Mouse (Mus musculus) neural tube, embryonic 12.5 days (tissue): Measurements from ENCODE around the gene Aldh1a3. TPM values are rescaled to one million over a fixed set of nuclear protein-coding genes. Genes with fewer than 3 reads are reported as not detected.
A peak's percentile ranks its signal among the peaks of the same experiment; 100 is the strongest.

ENCODE experiments used
- ATAC-seq: fragments of 200-750 bp; cut with Nextera tagmentation; 2 replicates; pipeline ENCODE4 v1.8.0; 2017; ENCODE audit warnings: low read depth, mild to moderate bottlenecking, moderate TSS enrichment, moderate library complexity; ENCODE audit not compliant: low FRiP score
- H3K27ac ChIP-seq: fragments of 300-500 bp; sonication (generic); 2 replicates; pipeline ENCODE4 v1.5.1; 2016
- H3K27me3 ChIP-seq: fragments of 300-500 bp; sonication (generic); replicated peaks from 2 replicates; pipeline ENCODE4 v1.6.1; 2016; ENCODE audit warnings: mild to moderate bottlenecking
- H3K36me3 ChIP-seq: fragments of 300-500 bp; sonication (generic); 2 replicates; pipeline ENCODE4 v1.6.1; 2016; ENCODE audit warnings: mild to moderate bottlenecking
- H3K4me1 ChIP-seq: fragments of 300-500 bp; sonication (generic); 2 replicates; pipeline ENCODE4 v1.6.1; 2016
- H3K4me2 ChIP-seq: fragments of 300-500 bp; sonication (generic); replicated peaks from 2 replicates; pipeline ENCODE4 v1.6.1; 2016; ENCODE audit warnings: mild to moderate bottlenecking
- H3K4me3 ChIP-seq: fragments of 300-500 bp; sonication (generic); 2 replicates; pipeline ENCODE4 v1.5.1; 2016
- H3K9ac ChIP-seq: fragments of 300-500 bp; sonication (generic); 2 replicates; pipeline ENCODE4 v1.6.1; 2016; ENCODE audit warnings: mild to moderate bottlenecking
- H3K9me3 ChIP-seq: fragments of 300-500 bp; sonication (generic); 2 replicates; pipeline ENCODE4 v1.6.1; 2016; ENCODE audit warnings: mild to moderate bottlenecking
- WGBS: fragments of 180-500 bp; shearing (Covaris S2); methylation state at CpG from one replicate; pipeline ENCODE4 v1.1.7; 2016; 5-methylcytosine and 5-hydroxymethylcytosine counted together
- polyA plus RNA-seq: library from polyadenylated mRNA; unstranded; fragments of >200 nt; fragmentation: Nextera tagmentation; extraction: Ambion mirVana; gene quantifications from 2 replicates; pipeline ENCODE4 v1.2.1, GENCODE M21; 2016

The Aldh1a3 gene
- polyA plus RNA-seq, 1 experiment from 2014 or later, result 2.4 TPM

GRCm38 (mm10) chr7:66364491-66364890, 62.8 kb downstream of the Aldh1a3 start:
- 0 out of 2 replicates have a peak, but pooled peaks cover 5% of the 10 kb centered on the region for H3K9me3 ChIP-seq

GRCm38 (mm10) chr7:66359044-66359443, 68.3 kb downstream of the Aldh1a3 start:
- no peak overlapping the region for H3K4me2 ChIP-seq
- ATAC-seq, result no peak
- no peak overlapping the region for H3K4me3 ChIP-seq
- H3K27ac ChIP-seq, result no peak overlapping the region
- H3K4me1 ChIP-seq, result no peaks in the 10 kb centered on the region; the same call in 1 of the 2 replicates
- WGBS, result 90% methylated on average over 4 of the region's 4 CpGs
- H3K9me3 ChIP-seq, result 0 out of 2 replicates have a peak, but pooled peaks cover 5% of the 10 kb centered on the region
- H3K9ac ChIP-seq, result no peak overlapping the region
- H3K27me3 ChIP-seq, result no peaks in the 10 kb centered on the region
- no peaks in the 10 kb centered on the region for H3K36me3 ChIP-seq

More at GRCm38 (mm10) chr7:66364491-66364890, 62.8 kb downstream of the Aldh1a3 start:
- WGBS, result 92% methylated on average over 11 of the region's 11 CpGs
- no peak overlapping the region for H3K27ac ChIP-seq
- ATAC-seq, result no peak
- H3K27me3 ChIP-seq, result no peaks in the 10 kb centered on the region
- H3K4me2 ChIP-seq, result no peak overlapping the region
- H3K9ac ChIP-seq, result no peak overlapping the region
- H3K36me3 ChIP-seq, result no peaks in the 10 kb centered on the region
- no peak overlapping the region for H3K4me3 ChIP-seq
- H3K4me1 ChIP-seq, result no peaks in the 10 kb centered on the region

- Histone ChIP-seq H3K4me3 (no peak overlapping the region), H3K4me2 (no peak overlapping the region), H3K9me3 (0 out of 2 replicates have a peak, but pooled peaks cover 5% of the 10 kb centered on the region), H3K27ac (no peak overlapping the region), H3K27me3 (no peaks in the 10 kb centered on the region), H3K4me1 (no peaks in the 10 kb centered on the region; the same call in 1 of the 2 replicates), H3K36me3 (no peaks in the 10 kb centered on the region), H3K9ac (no peak overlapping the region)
- WGBS, result 91% methylated on average over 3 of the region's 3 CpGs
- no peak for ATAC-seq
These were observed 68.9 kb downstream of the Aldh1a3 start for GRCm38 (mm10) chr7:66358461-66358860.

- no peak overlapping the region for H3K4me2 ChIP-seq
- no peaks in the 10 kb centered on the region for H3K36me3 ChIP-seq
- no peaks in the 10 kb centered on the region for H3K27me3 ChIP-seq
- ATAC-seq, result no peak
- H3K4me3 ChIP-seq, result no peak overlapping the region
- 90% methylated on average over 8 of the region's 8 CpGs for WGBS
- no peaks in the 10 kb centered on the region; the same call in 1 of the 2 replicates for H3K4me1 ChIP-seq
- H3K27ac ChIP-seq, result no peak overlapping the region
- no peak overlapping the region for H3K9ac ChIP-seq
- no peaks in the 10 kb centered on the region for H3K9me3 ChIP-seq
These were observed 71.4 kb downstream of the Aldh1a3 start for GRCm38 (mm10) chr7:66355791-66356522.

GRCm38 (mm10) chr7:66354911-66355310, 72.4 kb downstream of the Aldh1a3 start:
- no peaks in the 10 kb centered on the region for H3K9me3 ChIP-seq
- no peak overlapping the region for H3K9ac ChIP-seq
- no peak overlapping the region for H3K4me2 ChIP-seq
- no peaks in the 10 kb centered on the region for H3K36me3 ChIP-seq
- H3K27me3 ChIP-seq, result no peaks in the 10 kb centered on the region
- no peak overlapping the region for H3K4me3 ChIP-seq
- WGBS, result 41% methylated on average over 3 of the region's 3 CpGs
- H3K4me1 ChIP-seq, result no peaks in the 10 kb centered on the region; the same call in 1 of the 2 replicates
- H3K27ac ChIP-seq, result no peak overlapping the region
- no peak for ATAC-seq

- no peak overlapping the region for H3K4me3 ChIP-seq
- H3K36me3 ChIP-seq, result no peaks in the 10 kb centered on the region
- no peak overlapping the region for H3K27ac ChIP-seq
- no peak overlapping the region for H3K9ac ChIP-seq
- no peaks in the 10 kb centered on the region for H3K9me3 ChIP-seq
- no peak overlapping the region for H3K4me2 ChIP-seq
- H3K27me3 ChIP-seq, result no peaks in the 10 kb centered on the region
- H3K4me1 ChIP-seq, result peaks cover 6% of the 10 kb centered on the region; the same call in 1 of the 2 replicates
- 94% methylated on average over 4 of the region's 4 CpGs for WGBS
- ATAC-seq, result no peak
These were observed 76.2 kb downstream of the Aldh1a3 start for GRCm38 (mm10) chr7:66351074-66351473.

- Histone ChIP-seq H3K9me3 (no peaks in the 10 kb centered on the region), H3K9ac (no peak overlapping the region), H3K4me1 (peaks cover 6% of the 10 kb centered on the region; the same call in 1 of the 2 replicates), H3K27ac (no peak overlapping the region), H3K4me3 (no peak overlapping the region), H3K4me2 (no peak overlapping the region), H3K36me3 (no peaks in the 10 kb centered on the region), H3K27me3 (no peaks in the 10 kb centered on the region)
- WGBS, result 63% methylated on average over 11 of the region's 11 CpGs
- ATAC-seq, result no peak
These were observed 77.6 kb downstream of the Aldh1a3 start for GRCm38 (mm10) chr7:66349670-66350069.

- Histone ChIP-seq H3K27me3 (no peaks in the 10 kb centered on the region), H3K4me1 (peaks cover 6% of the 10 kb centered on the region; the same call in 1 of the 2 replicates), H3K27ac (no peak overlapping the region), H3K9ac (no peak overlapping the region), H3K9me3 (no peaks in the 10 kb centered on the region), H3K4me2 (no peak overlapping the region), H3K4me3 (no peak overlapping the region), H3K36me3 (no peaks in the 10 kb centered on the region)
- ATAC-seq, result no peak
- whole genome bisulfite sequencing, result 88% methylated on average over 10 of the region's 10 CpGs
These were observed 78.7 kb downstream of the Aldh1a3 start for GRCm38 (mm10) chr7:66348588-66348987.

- ATAC-seq, result peak; percentile 94
- H3K9me3 ChIP-seq, result no peaks in the 10 kb centered on the region
- H3K4me2 ChIP-seq, result peak overlapping the region; percentile 27
- no peak overlapping the region for H3K4me3 ChIP-seq
- H3K36me3 ChIP-seq, result no peaks in the 10 kb centered on the region
- no peak overlapping the region for H3K9ac ChIP-seq
- peaks cover 6% of the 10 kb centered on the region; the same call in 1 of the 2 replicates for H3K4me1 ChIP-seq
- no peak overlapping the region for H3K27ac ChIP-seq
- H3K27me3 ChIP-seq, result no peaks in the 10 kb centered on the region
- WGBS, result 27% methylated on average over 9 of the region's 9 CpGs
These were observed 80.2 kb downstream of the Aldh1a3 start for GRCm38 (mm10) chr7:66346959-66347663.

GRCm38 (mm10) chr7:66343307-66343706, 84.0 kb downstream of the Aldh1a3 start:
- Histone ChIP-seq H3K36me3 (no peaks in the 10 kb centered on the region), H3K4me2 (no peak overlapping the region), H3K4me3 (no peak overlapping the region), H3K27me3 (no peaks in the 10 kb centered on the region), H3K9ac (no peak overlapping the region), H3K27ac (no peak overlapping the region), H3K4me1 (peaks cover 6% of the 10 kb centered on the region; the same call in 1 of the 2 replicates), H3K9me3 (no peaks in the 10 kb centered on the region)
- 75% methylated on average over 5 of the region's 5 CpGs for WGBS
- ATAC-seq, result no peak

GRCm38 (mm10) chr7:66342831-66343230, 84.5 kb downstream of the Aldh1a3 start:
- no peak overlapping the region for H3K4me2 ChIP-seq
- H3K36me3 ChIP-seq, result no peaks in the 10 kb centered on the region
- H3K4me3 ChIP-seq, result no peak overlapping the region
- no peaks in the 10 kb centered on the region for H3K9me3 ChIP-seq
- peaks cover 6% of the 10 kb centered on the region; the same call in 1 of the 2 replicates for H3K4me1 ChIP-seq
- no peak for ATAC-seq
- 76% methylated on average over 6 of the region's 6 CpGs for WGBS
- no peak overlapping the region for H3K27ac ChIP-seq
- H3K9ac ChIP-seq, result no peak overlapping the region
- no peaks in the 10 kb centered on the region for H3K27me3 ChIP-seq

- Histone ChIP-seq H3K27me3 (no peaks in the 10 kb centered on the region), H3K36me3 (no peaks in the 10 kb centered on the region), H3K9me3 (no peaks in the 10 kb centered on the region), H3K4me2 (no peak overlapping the region), H3K27ac (no peak overlapping the region), H3K9ac (no peak overlapping the region), H3K4me3 (no peak overlapping the region), H3K4me1 (peaks cover 4% of the 10 kb centered on the region; the same call in 1 of the 2 replicates)
- no peak for ATAC-seq
- WGBS, result 49% methylated on average over 4 of the region's 4 CpGs
These were observed 85.0 kb downstream of the Aldh1a3 start for GRCm38 (mm10) chr7:66342323-66342722.
